Mouse (Mus musculus): ENCODE results near the gene Bet1l.

DNA sequence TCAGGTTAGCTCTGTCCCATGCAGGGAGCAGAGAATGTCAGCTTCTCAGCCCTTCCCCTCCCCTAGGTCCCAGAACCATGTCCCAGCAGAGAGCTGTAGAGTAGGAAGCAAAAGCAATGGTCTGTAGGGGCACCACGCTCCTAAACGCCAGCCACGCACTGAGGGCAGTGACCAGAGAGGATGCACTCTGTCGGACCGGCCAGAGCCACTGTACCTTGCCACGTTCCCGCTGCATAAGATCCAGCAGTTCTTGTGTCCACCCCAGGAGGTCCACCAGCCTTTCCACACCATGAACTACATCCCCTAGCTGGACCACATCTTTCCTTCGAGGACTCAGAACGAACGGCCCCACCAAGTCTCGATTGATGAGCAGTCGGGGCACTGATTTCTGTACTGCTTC is 7.4 kb upstream of the Bet1l start:
- TF ChIP-seq CTCF (IDR thresholded peaks at IDR 0.05; ENCODE audit: control insufficient read depth, insufficient read depth, insufficient read length) (no peak), MAX (IDR thresholded peaks at IDR 0.05) (no peak), MYOD1 (IDR thresholded peaks at IDR 0.05; ENCODE audit: control insufficient read depth, insufficient read length, low read depth) (no peak), CEBPB (IDR thresholded peaks at IDR 0.05; ENCODE audit: low read depth) (no peak), MYOG (IDR thresholded peaks at IDR 0.05; ENCODE audit: control insufficient read depth, extremely low read depth, insufficient read length) (no peak), USF1 (IDR thresholded peaks at IDR 0.05; ENCODE audit: low read depth) (no peak)

All from C2C12 (cell line).